9 mouse cellular contexts compared by ENCODE assay signal in genomic region chr12:79535532-79536437, GRCm38 (mm10).
DNase-seq lines count a peak whose midpoint lies in the region; ATAC-seq and TF ChIP-seq lines count a peak whose summit lies in the region.
"Had no signal": no experiment of that assay in that cellular context is flagged by ENCODE, and none has a peak within 500 bp of the region (broad histone marks: within the 10 kb centered on the region; RNA-seq: fewer than 3 reads in every experiment).

No protein-coding gene starts in this region.

- H3K36me3 ChIP-seq in kidney, adult 2 months (ENCODE audit: control insufficient read depth, insufficient read depth, low read length) = no peaks in the 10 kb centered on the region
- H3K36me3 ChIP-seq in embryonic facial prominence, embryonic 13.5 days = no peaks in the 10 kb centered on the region
- H3K36me3 ChIP-seq in thymus, adult 2 months (ENCODE audit: control insufficient read depth, insufficient read depth, low read length) = no peaks in the 10 kb centered on the region

- 55% methylated on average over 9 of the region's 9 CpGs for WGBS in kidney, adult 2 months
- 33% methylated on average over 9 of the region's 9 CpGs for WGBS in embryonic facial prominence, embryonic 13.5 days
- WGBS in thymus, adult 2 months = 91% methylated on average over 9 of the region's 9 CpGs

- H3K27me3 ChIP-seq in kidney, adult 2 months (replicated peaks; ENCODE audit: control insufficient read depth, insufficient read depth, low read length) = no peaks in the 10 kb centered on the region
- H3K27me3 ChIP-seq in embryonic facial prominence, embryonic 13.5 days = no peaks in the 10 kb centered on the region
- no peaks in the 10 kb centered on the region for H3K27me3 ChIP-seq in thymus, adult 2 months (ENCODE audit: control insufficient read depth, insufficient read depth, low read length)

- peak; percentile 41 for DNase-seq in kidney, adult 2 months
- no peak for DNase-seq in kidney, adult 8-10 months
- peak; percentile 92 for DNase-seq in brain, embryonic 14.5 days (ENCODE audit: low read depth)
- peak; percentile 79 for DNase-seq in hindlimb bud, embryonic 11.5 days (ENCODE audit: extremely low spot score, low read depth, low spot score)
- no peak for DNase-seq in liver
- no peak for DNase-seq in spleen, adult 12 weeks (ENCODE audit: low spot score)
- no peak for DNase-seq in thymus, adult 2 months
- DNase-seq: adrenal gland, postnatal 10 days had no signal

- no peak for TF ChIP-seq POLR2A in kidney, adult 2 months (IDR thresholded peaks at IDR 0.05; ENCODE audit: low read depth, low read length)
- no peak for TF ChIP-seq POLR2A in brain, embryonic 14.5 days (IDR thresholded peaks at IDR 0.05; ENCODE audit: borderline replicate concordance, extremely low read depth, insufficient read depth, insufficient read length, poor library complexity, severe bottlenecking)
- TF ChIP-seq POLR2A in thymus, adult 2 months (IDR thresholded peaks at IDR 0.05; ENCODE audit: control insufficient read depth, extremely low read depth, insufficient read depth, low read length, poor library complexity) = no peak

- no peak for ATAC-seq in embryonic facial prominence, embryonic 13.5 days (ENCODE audit: insufficient number of reproducible peaks, insufficient read depth, low FRiP score, low TSS enrichment, low read depth)

- no peak for TF ChIP-seq CTCF in kidney, adult 2 months (conservative IDR thresholded peaks at IDR 0.05; ENCODE audit: insufficient read depth, insufficient read length, low read depth, low read length)
- no peak for TF ChIP-seq CTCF in brain, embryonic 14.5 days (IDR thresholded peaks at IDR 0.05; ENCODE audit: borderline replicate concordance, extremely low read depth, insufficient read depth, insufficient read length)
- TF ChIP-seq CTCF in thymus, adult 2 months (IDR thresholded peaks at IDR 0.05; ENCODE audit: borderline replicate concordance, control insufficient read depth, extremely low read depth, insufficient read depth, low read length, poor library complexity) = no peak

- H3K4me2 ChIP-seq in embryonic facial prominence, embryonic 13.5 days = no peak overlapping the region

- H3K27ac ChIP-seq in kidney, adult 2 months (ENCODE audit: insufficient read depth, low read depth, low read length) = peak overlapping the region; percentile 91
- peak overlapping the region; percentile 62 for H3K27ac ChIP-seq in embryonic facial prominence, embryonic 13.5 days
- H3K27ac ChIP-seq in thymus, adult 2 months (ENCODE audit: control insufficient read depth, insufficient read depth, low read length) = no peak overlapping the region

- H3K9me3 ChIP-seq in embryonic facial prominence, embryonic 13.5 days = no peaks in the 10 kb centered on the region

- no peak overlapping the region for H3K9ac ChIP-seq in embryonic facial prominence, embryonic 13.5 days

- peaks cover 28% of the 10 kb centered on the region for H3K4me1 ChIP-seq in kidney, adult 2 months (ENCODE audit: control insufficient read depth, insufficient read depth, low read length)
- H3K4me1 ChIP-seq in embryonic facial prominence, embryonic 13.5 days = peaks cover 44% of the 10 kb centered on the region
- H3K4me1 ChIP-seq in thymus, adult 2 months (replicated peaks; ENCODE audit: control insufficient read depth, insufficient read depth, low read length) = no peaks in the 10 kb centered on the region

- H3K4me3 ChIP-seq in kidney, adult 2 months (ENCODE audit: insufficient read depth, low read depth, low read length) = no peak overlapping the region
- H3K4me3 ChIP-seq in embryonic facial prominence, embryonic 13.5 days = no peak overlapping the region
- no peak overlapping the region for H3K4me3 ChIP-seq in thymus, adult 2 months (ENCODE audit: control insufficient read depth, insufficient read depth, low read length)

Comparison
In these comparisons a context has a peak if more than half of its experiments do, and no peak if none do; other contexts are left out.
1. DNase-seq: peak in kidney, adult 2 months (single experiment), brain, embryonic 14.5 days (single experiment) and hindlimb bud, embryonic 11.5 days (single experiment); none in kidney, adult 8-10 months (0 of 2), liver (single experiment), spleen, adult 12 weeks (single experiment) and thymus, adult 2 months (single experiment).